Mouse (Mus musculus) embryonic facial prominence, embryonic 13.5 days (tissue): ENCODE measurements around the gene Prpmp5. TPM values are rescaled to one million over a fixed set of nuclear protein-coding genes. Genes with fewer than 3 reads are reported as not detected.
"Not testable (repeated sequence)": the region's sequence is repeated elsewhere in the genome, so short reads cannot be mapped to it uniquely, and the experiment has no call there.

Experiments
- ATAC-seq: fragments of 200-750 bp; cut with Nextera tagmentation; 2 replicates; pipeline ENCODE4 v1.8.0; 2017; ENCODE audit warnings: low read depth; ENCODE audit not compliant: insufficient number of reproducible peaks, insufficient read depth, low FRiP score, low TSS enrichment
- H3K27ac ChIP-seq: fragments of 300-500 bp; sonication (generic); 2 replicates; pipeline ENCODE4 v1.5.1; 2015; ENCODE audit warnings: moderate library complexity, mild to moderate bottlenecking, inconsistent platforms
- H3K27me3 ChIP-seq: fragments of 300-500 bp; sonication (generic); 2 replicates; pipeline ENCODE4 v1.6.1; 2015; ENCODE audit warnings: mild to moderate bottlenecking, inconsistent platforms
- H3K36me3 ChIP-seq: fragments of 300-500 bp; sonication (generic); 2 replicates; pipeline ENCODE4 v1.6.1; 2015; ENCODE audit warnings: mild to moderate bottlenecking, inconsistent platforms
- H3K4me1 ChIP-seq: fragments of 300-500 bp; sonication (generic); 2 replicates; pipeline ENCODE4 v1.6.1; 2015; ENCODE audit warnings: inconsistent platforms
- H3K4me2 ChIP-seq: fragments of 300-500 bp; sonication (generic); 2 replicates; pipeline ENCODE4 v1.6.1; 2015; ENCODE audit warnings: moderate library complexity, mild to moderate bottlenecking, inconsistent platforms
- H3K4me3 ChIP-seq: fragments of 300-500 bp; sonication (generic); 2 replicates; pipeline ENCODE4 v1.5.1; 2015; ENCODE audit warnings: mild to moderate bottlenecking, inconsistent platforms
- H3K9ac ChIP-seq: fragments of 300-500 bp; sonication (generic); 2 replicates; pipeline ENCODE4 v1.6.1; 2015; ENCODE audit warnings: mild to moderate bottlenecking, inconsistent platforms
- H3K9me3 ChIP-seq: fragments of 300-500 bp; sonication (generic); 2 replicates; pipeline ENCODE4 v1.6.1; 2016; ENCODE audit warnings: inconsistent platforms
- WGBS: fragments of 180-500 bp; shearing (Covaris S2); methylation state at CpG from one replicate; pipeline ENCODE4 v1.1.7; 2015; ENCODE audit warnings: mixed read lengths; 5-methylcytosine and 5-hydroxymethylcytosine counted together
- polyA plus RNA-seq: library from polyadenylated mRNA; unstranded; fragments of >200 nt; fragmentation: Nextera tagmentation; extraction: Ambion mirVana; gene quantifications from 2 replicates; pipeline ENCODE4 v1.2.1, GENCODE M21; 2015

Gene Prpmp5
- polyA plus RNA-seq: not detected in 2 replicates

DNA sequence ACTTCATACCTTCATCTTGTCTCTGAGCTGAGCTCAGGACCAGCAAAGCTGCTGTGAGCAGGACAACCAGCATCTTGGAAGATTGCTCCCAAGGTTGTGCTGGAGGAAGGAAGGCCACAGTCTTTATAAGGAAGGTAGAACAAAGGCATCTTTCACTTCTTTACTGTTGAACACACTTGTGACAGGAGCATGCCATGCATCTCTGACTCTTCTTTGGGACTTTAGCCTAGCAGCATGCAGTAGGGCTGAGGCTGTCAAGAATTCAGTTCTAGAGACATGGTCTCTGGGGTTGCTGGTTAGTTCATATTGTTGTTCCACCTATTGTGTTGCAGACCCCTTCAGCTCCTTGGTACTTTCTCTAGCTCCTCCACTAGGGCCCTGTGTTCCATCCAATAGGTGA is at the start of gene Prpmp5:
Prpmp5 (minus strand) TSS at position 101 of the 400 bp plus-strand sequence.
- not testable (repeated sequence) for H3K9ac ChIP-seq, ATAC-seq, H3K4me1 ChIP-seq, H3K4me2 ChIP-seq, H3K9me3 ChIP-seq, H3K27me3 ChIP-seq, H3K36me3 ChIP-seq, H3K27ac ChIP-seq, H3K4me3 ChIP-seq

DNA sequence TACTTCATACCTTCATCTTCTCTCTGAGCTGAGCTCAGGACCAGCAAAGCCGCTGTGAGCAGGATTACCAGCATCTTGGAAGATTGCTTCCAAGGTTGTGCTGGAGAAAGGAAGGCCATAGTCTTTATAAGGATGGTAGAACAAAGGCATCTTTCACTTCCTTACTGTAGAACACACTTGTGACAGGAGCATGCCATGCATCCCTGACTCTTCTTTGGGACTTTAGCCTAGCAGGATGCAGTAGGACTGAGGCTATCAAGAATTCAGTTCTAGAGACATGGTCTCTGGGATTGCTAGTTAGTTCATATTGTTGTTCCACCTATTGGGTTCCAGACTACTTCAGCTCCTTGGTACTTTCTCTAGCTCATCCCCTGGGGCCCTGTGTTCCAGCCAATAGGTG is 49.5 kb upstream of the Prpmp5 start, which contains the start of gene Gm8882:
Gm8882 (minus strand) TSS at position 101 of the 400 bp plus-strand sequence.
- H3K4me2 ChIP-seq, H3K27ac ChIP-seq, ATAC-seq, H3K9me3 ChIP-seq, H3K4me1 ChIP-seq, H3K36me3 ChIP-seq, H3K27me3 ChIP-seq, H3K9ac ChIP-seq, H3K4me3 ChIP-seq: not testable (repeated sequence)
- WGBS: 85% methylated on average over 1 of the region's 1 CpGs

Other genes with a start within 250 kb of the Prpmp5 start
- not detected in 2 replicates for gene Prb1, start 104.2 kb downstream of the Prpmp5 start, polyA plus RNA-seq
- gene Gm8882, start 49.4 kb upstream of the Prpmp5 start, polyA plus RNA-seq: not detected in 2 replicates